Mouse (Mus musculus) urinary bladder, adult 2 months (tissue): ENCODE results near the gene Apeh. TPM values are rescaled to one million over a fixed set of nuclear protein-coding genes. Genes with fewer than 3 reads are reported as not detected.
"Not testable (repeated sequence)": the region's sequence is repeated elsewhere in the genome, so short reads cannot be mapped to it uniquely, and the experiment has no call there.

Source experiments
- DNase-seq: peaks from one replicate; pipeline ENCODE4 v3.0.0; 2022; ENCODE audit warnings: low spot score
- polyA plus RNA-seq: library from polyadenylated mRNA; depleted of rRNA; stranded (reverse); fragments of >200 nt; gene quantifications from 2 replicates; pipeline ENCODE4 v1.2.3, GENCODE M21; 2012; rRNA removed

Gene Apeh
- polyA plus RNA-seq, result 58.4 and 64.1 TPM in 2 replicates

GRCm38 (mm10) chr9:108094184-108094941 lies at the start of gene Apeh:
Gene Apeh (minus strand): TSS chr9:108094606.
- peak; percentile 81 for DNase-seq

DNA sequence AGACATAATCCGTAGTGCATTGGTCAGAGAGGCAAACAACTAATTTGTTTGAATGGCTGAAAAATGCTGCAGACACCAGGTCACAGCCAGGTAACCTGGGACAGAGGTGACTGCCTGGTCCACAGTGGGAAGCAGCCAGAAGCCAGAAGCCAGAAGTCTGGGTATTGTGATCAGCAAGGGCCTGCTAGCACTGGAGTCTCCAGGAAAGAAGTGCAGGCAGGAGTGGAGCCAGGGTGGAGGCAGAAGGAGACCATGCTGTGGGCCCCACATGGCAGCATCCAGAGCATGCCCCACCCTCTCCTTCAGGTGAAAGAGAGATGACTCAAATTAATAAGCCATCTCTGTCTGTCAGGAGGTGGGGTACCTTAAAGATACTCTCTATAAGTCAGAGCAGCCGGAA lies 49.1 kb upstream of the Apeh start:
- DNase-seq, result no peak

DNA sequence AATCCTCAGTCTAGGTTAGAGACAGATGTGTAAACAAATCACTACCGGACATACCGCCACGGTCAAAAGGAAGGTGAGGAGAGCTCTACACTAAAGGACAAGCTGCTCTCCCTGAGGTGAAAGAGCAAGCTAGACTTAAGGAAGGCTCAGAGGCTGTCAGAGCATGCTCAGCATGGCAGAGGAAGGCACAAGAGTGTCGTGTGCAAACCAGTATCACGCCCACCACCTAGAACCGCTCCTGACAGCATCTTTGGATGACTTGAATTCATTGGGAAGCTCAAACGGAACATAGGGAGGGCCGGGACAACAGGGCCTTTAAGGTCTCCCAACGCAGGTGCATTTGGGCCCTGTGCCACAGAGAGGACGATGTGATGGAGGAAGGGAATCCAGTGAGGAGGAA lies 47.0 kb upstream of the Apeh start:
- no peak for DNase-seq

DNA sequence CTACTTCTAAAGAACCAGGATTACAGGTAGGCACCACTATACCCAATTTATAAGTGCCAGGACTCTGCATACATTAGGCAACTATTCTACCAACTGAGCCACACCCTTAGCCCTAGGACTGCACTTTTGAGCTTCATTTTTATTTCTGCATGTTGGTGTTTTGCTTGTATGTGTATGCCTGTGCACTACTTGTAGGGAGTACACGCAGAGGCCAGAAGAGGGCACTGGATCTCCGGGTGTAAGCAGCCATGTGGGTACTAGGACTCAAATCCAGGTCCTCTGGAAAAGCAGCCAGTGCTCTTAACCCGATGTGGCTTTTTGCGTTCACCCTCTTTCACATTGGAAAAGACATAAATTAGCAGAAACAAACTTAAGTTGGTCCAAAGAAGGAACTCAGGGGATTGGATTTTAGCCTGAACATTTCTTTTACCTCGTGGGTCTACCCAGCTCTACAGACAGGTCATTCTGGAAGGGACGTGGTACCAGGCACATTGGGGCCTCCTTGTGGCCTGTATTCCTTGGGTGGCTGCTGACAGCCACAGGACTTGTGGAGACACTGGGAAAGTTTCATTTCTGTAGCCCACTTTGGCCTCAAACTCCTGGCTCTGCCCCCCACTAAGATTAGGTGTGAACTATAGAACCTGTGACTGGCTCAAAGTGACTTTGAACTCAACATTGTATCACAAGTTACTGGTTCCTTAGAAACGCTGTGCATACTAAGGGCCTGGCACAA lies 45.7 kb upstream of the Apeh start:
- DNase-seq, result no peak

- DNase-seq, result no peak
Observed at GRCm38 (mm10) chr9:108139169-108139962, 45.0 kb upstream of the Apeh start.

- DNase-seq, result no peak
Observed at GRCm38 (mm10) chr9:108138118-108138517, 43.7 kb upstream of the Apeh start.

GRCm38 (mm10) chr9:108137523-108137922 lies 43.1 kb upstream of the Apeh start:
- DNase-seq, result no peak

GRCm38 (mm10) chr9:108136930-108137462 lies 42.6 kb upstream of the Apeh start:
- DNase-seq, result no peak

GRCm38 (mm10) chr9:108136225-108136624 lies 41.8 kb upstream of the Apeh start:
- no peak for DNase-seq

DNA sequence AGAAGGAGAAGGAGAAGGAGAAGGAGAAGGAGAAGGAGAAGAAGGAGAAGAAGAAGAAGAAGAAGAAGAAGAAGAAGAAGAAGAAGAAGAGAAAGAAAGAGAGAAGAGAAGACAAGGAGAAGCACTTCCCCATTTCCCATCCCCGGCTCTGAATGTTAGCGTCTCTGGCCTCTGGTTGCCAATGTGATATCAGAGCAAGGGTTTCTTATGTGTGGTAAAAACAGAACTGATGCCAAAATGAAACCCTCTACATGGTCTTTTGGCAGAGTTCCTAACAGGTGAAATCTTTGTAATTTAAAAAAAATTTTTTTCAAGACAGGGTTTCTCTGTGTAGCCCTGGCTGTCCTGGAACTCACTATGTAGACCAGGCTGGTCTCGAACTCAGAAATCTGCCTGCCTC lies 41.3 kb upstream of the Apeh start:
- not testable (repeated sequence) for DNase-seq

DNA sequence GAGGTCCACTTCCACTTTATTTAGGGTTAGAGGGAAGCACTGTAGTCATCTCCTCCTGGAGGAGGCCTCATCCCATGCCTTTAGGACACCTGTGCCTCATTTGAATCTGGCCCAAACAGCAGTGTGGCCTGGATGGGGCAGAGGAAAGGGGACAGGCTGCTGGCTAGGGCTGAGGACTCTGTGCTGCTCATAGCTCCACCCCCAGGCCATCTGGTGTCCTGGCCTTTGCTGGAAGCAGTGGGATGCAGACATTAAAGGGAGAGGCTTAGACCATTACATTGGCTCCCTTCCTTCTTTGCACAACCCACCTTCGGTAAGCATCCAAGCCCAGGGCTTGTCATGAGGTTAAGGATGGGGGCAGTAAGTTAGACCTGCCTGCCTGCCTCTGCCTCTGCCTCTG lies 39.1 kb upstream of the Apeh start:
- DNase-seq, result no peak

- no peak for DNase-seq
Observed at GRCm38 (mm10) chr9:108132373-108132772, 38.0 kb upstream of the Apeh start.

- no peak for DNase-seq
Observed at GRCm38 (mm10) chr9:108131502-108131901, 37.1 kb upstream of the Apeh start.

DNA sequence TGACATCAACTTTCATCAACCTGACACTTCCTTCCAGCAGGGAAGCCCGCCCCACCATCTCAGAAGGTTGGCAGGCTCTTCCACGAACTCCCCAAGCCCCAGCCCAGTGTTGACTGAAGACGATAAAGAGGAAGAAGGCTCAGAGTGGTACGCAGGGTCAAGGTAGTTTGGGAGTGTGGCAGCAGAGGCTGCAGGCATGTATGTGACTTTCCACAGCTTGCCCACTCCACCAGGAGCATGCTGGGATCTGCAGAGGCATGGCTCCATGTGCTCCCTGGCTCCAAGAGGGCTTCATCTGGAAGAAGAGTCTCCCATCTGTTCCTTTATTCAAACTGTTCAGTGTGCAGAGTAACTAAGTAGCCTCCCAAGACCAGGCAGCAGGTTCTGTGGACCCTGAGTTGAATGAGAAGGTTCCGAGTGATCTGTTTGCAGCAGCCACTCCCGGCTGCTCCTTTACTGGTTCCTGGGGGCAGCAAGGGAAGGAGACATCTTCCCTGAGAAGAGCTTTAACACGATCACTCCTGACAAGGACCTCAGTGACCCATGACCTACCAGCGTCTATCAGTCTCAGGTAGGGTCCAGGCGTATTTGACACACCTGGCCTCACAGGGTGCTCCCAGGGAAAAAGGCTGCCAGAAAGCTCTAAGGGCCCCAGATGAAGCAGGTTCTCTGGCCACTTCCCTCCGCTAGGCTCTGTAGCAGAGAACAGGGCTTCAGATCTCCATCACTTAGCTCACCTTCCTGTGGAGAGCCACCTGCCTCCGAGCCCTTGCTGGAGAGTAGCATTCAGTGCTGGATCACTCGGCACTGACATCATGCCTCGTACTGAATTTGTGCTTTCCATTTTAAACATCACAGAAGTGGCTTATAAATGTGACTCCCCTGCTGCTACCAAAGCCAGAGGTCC lies 34.9 kb upstream of the Apeh start:
- no peak for DNase-seq

DNA sequence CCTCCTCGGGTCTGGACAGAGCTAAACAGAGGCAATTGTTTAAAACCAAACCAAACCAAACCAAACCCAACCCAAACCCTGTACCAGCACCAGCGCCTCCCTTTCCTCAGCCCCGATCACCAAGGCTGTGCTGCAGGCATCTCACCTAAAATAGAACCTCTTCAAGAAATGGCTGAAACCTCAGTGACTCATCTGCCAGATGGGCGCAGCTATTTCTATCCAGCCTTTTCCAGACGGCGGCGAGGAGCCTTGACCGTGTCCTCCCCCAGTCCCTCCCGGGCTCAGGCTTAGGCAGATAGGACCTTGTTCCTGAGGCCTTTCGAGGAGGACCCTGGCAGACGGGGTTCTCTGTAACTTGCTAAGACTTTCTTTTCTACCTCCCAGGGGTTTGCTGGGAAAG lies 33.8 kb upstream of the Apeh start:
- DNase-seq, result no peak

GRCm38 (mm10) chr9:108126436-108127180 lies 32.2 kb upstream of the Apeh start:
- no peak for DNase-seq

GRCm38 (mm10) chr9:108125731-108126130 lies 31.3 kb upstream of the Apeh start:
- DNase-seq, result no peak

DNA sequence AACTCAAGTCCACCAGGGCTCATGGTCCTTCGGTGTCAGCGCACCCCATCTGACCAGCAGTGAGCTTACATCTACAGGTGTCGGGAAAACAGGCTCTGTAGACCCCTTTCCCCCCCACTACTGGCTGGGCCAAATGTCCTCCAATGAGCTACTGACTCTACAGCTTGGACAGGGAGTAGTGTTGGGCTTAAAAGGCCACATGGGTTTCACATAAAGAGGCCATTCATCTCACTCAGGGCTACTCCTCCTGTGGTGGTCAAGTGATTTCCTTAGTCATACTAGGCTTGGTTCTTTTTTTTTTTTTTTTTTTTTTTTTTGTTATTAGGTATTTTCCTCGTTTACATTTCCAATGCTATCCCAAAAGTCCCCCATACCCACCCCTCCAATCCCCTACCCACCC lies 29.5 kb upstream of the Apeh start:
- DNase-seq, result no peak

GRCm38 (mm10) chr9:108121170-108121969 lies 27.0 kb upstream of the Apeh start:
- no peak for DNase-seq

DNA sequence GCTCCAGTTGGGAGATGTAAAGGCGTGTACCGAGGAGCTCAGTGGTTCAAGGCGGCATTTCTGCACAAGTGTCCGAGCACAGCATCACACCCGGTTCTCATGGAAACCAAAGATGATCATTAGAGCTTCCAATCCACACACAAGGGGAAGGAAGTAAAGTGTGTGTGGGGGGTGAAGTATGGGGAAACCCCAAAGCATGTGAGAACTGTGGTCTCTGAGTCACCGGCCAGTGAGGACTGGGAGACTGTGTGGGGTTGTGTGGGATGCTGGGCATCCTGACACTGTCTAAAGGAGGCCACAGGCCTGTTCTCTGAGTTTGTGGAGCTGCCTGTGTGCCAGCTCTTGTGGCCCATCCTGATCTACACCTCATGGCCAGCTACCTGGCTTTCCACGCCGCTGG lies 26.3 kb upstream of the Apeh start:
- no peak for DNase-seq
